Mouse (Mus musculus) stomach, embryonic 16.5 days (tissue): ENCODE data around the gene Oasl2. TPM values are rescaled to one million over a fixed set of nuclear protein-coding genes. Genes with fewer than 3 reads are reported as not detected.

Experiments used
- ATAC-seq: fragments of 200-750 bp; cut with Nextera tagmentation; 2 replicates; pipeline ENCODE4 v1.8.0; 2017; ENCODE audit warnings: moderate number of reproducible peaks, moderate TSS enrichment; ENCODE audit not compliant: insufficient read depth, low FRiP score
- H3K27ac ChIP-seq: fragments of 300-500 bp; sonication (generic); 2 replicates; pipeline ENCODE4 v1.5.1; 2014; ENCODE audit warnings: low read length
- H3K27me3 ChIP-seq: fragments of 300-500 bp; sonication (generic); 2 replicates; pipeline ENCODE4 v1.6.1; 2014; ENCODE audit warnings: low read length, control low read depth, mixed read lengths; ENCODE audit not compliant: control insufficient read depth, insufficient read depth
- H3K36me3 ChIP-seq: fragments of 300-500 bp; sonication (generic); 2 replicates; pipeline ENCODE4 v1.6.1; 2014; ENCODE audit warnings: low read length; ENCODE audit not compliant: control insufficient read depth, insufficient read depth
- H3K4me1 ChIP-seq: fragments of 300-500 bp; sonication (generic); 2 replicates; pipeline ENCODE4 v1.6.1; 2014; ENCODE audit warnings: low read length, control low read depth, mixed read lengths; ENCODE audit not compliant: control insufficient read depth, insufficient read depth
- H3K4me2 ChIP-seq: fragments of 300-500 bp; sonication (generic); 2 replicates; pipeline ENCODE4 v1.6.1; 2014; ENCODE audit warnings: low read depth, low read length, mixed read lengths
- H3K4me3 ChIP-seq: fragments of 300-500 bp; sonication (generic); replicated peaks from 2 replicates; pipeline ENCODE4 v1.5.1; 2014; ENCODE audit warnings: mild to moderate bottlenecking, low read length
- H3K9ac ChIP-seq: fragments of 300-500 bp; sonication (generic); 2 replicates; pipeline ENCODE4 v1.6.1; 2014; ENCODE audit warnings: low read length
- H3K9me3 ChIP-seq: fragments of 300-500 bp; sonication (generic); replicated peaks from 2 replicates; pipeline ENCODE4 v1.6.1; 2016; ENCODE audit warnings: low read length, control low read depth; ENCODE audit not compliant: control insufficient read depth
- WGBS: fragments of 180-500 bp; shearing (Covaris S2); extraction: QIAGEN DNeasy Blood & Tissue Kit; methylation state at CpG from one replicate; pipeline ENCODE4 v1.1.7; 2014; 5-methylcytosine and 5-hydroxymethylcytosine counted together
- polyA plus RNA-seq: library from polyadenylated mRNA; unstranded; fragments of >200 nt; fragmentation: Nextera tagmentation; extraction: Ambion mirVana; gene quantifications from 2 replicates; pipeline ENCODE4 v1.2.1, GENCODE M21; 2015

Oasl2 gene
- polyA plus RNA-seq, 1 experiment from 2014 or later = 7.8 TPM

GRCm38 (mm10) chr5:114945072-114945471 is 48.3 kb downstream of the Oasl2 start:
- 93% methylated on average over 10 of the region's 10 CpGs for WGBS
- H3K4me2 ChIP-seq = no peak overlapping the region
- peaks cover 15% of the 10 kb centered on the region for H3K4me1 ChIP-seq
- H3K27ac ChIP-seq = no peak overlapping the region
- peaks cover 6% of the 10 kb centered on the region; the same call in 1 of the 2 replicates for H3K36me3 ChIP-seq
- no peak for ATAC-seq
- no peak overlapping the region for H3K4me3 ChIP-seq
- H3K27me3 ChIP-seq = no peaks in the 10 kb centered on the region
- H3K9ac ChIP-seq = no peak overlapping the region
- H3K9me3 ChIP-seq = no peaks in the 10 kb centered on the region

- ATAC-seq = peak; percentile 65
- Histone ChIP-seq H3K27ac (no peak overlapping the region), H3K27me3 (no peaks in the 10 kb centered on the region), H3K9me3 (no peaks in the 10 kb centered on the region), H3K4me2 (no peak overlapping the region), H3K4me3 (no peak overlapping the region), H3K4me1 (peaks cover 8% of the 10 kb centered on the region; the same call in 1 of the 2 replicates), H3K9ac (no peak overlapping the region), H3K36me3 (peaks cover 6% of the 10 kb centered on the region; the same call in 1 of the 2 replicates)
- WGBS = 24% methylated on average over 6 of the region's 6 CpGs
These were observed 52.2 kb downstream of the Oasl2 start for GRCm38 (mm10) chr5:114948891-114949290.

- Histone ChIP-seq H3K4me2 (no peak overlapping the region), H3K9ac (no peak overlapping the region), H3K4me1 (peaks cover 8% of the 10 kb centered on the region; the same call in 1 of the 2 replicates), H3K36me3 (peaks cover 6% of the 10 kb centered on the region; the same call in 1 of the 2 replicates), H3K9me3 (no peaks in the 10 kb centered on the region), H3K27me3 (no peaks in the 10 kb centered on the region), H3K27ac (no peak overlapping the region), H3K4me3 (no peak overlapping the region)
- no peak for ATAC-seq
- WGBS = 34% methylated on average over 5 of the region's 5 CpGs
These were observed 52.6 kb downstream of the Oasl2 start for GRCm38 (mm10) chr5:114949316-114949715.

GRCm38 (mm10) chr5:114949812-114950211 is 53.1 kb downstream of the Oasl2 start:
- Histone ChIP-seq H3K27ac (no peak overlapping the region), H3K4me1 (peaks cover 8% of the 10 kb centered on the region; the same call in 1 of the 2 replicates), H3K4me3 (no peak overlapping the region), H3K9ac (no peak overlapping the region), H3K9me3 (no peaks in the 10 kb centered on the region), H3K36me3 (peaks cover 6% of the 10 kb centered on the region; the same call in 1 of the 2 replicates), H3K27me3 (no peaks in the 10 kb centered on the region), H3K4me2 (no peak overlapping the region)
- no peak for ATAC-seq
- 81% methylated on average over 9 of the region's 9 CpGs for WGBS

- ATAC-seq = no peak
- 72% methylated on average over 12 of the region's 12 CpGs for WGBS
- Histone ChIP-seq H3K4me3 (no peak overlapping the region), H3K9ac (no peak overlapping the region), H3K4me2 (no peak overlapping the region), H3K27me3 (no peaks in the 10 kb centered on the region), H3K36me3 (peaks cover 6% of the 10 kb centered on the region; the same call in 1 of the 2 replicates), H3K9me3 (no peaks in the 10 kb centered on the region), H3K4me1 (peaks cover 8% of the 10 kb centered on the region; the same call in 1 of the 2 replicates), H3K27ac (no peak overlapping the region)
These were observed 53.9 kb downstream of the Oasl2 start for GRCm38 (mm10) chr5:114950669-114951068.

- no peak for ATAC-seq
- Histone ChIP-seq H3K4me1 (peaks cover 8% of the 10 kb centered on the region; the same call in 1 of the 2 replicates), H3K4me2 (no peak overlapping the region), H3K9ac (no peak overlapping the region), H3K27me3 (no peaks in the 10 kb centered on the region), H3K9me3 (no peaks in the 10 kb centered on the region), H3K36me3 (peaks cover 6% of the 10 kb centered on the region; the same call in 1 of the 2 replicates), H3K4me3 (no peak overlapping the region), H3K27ac (no peak overlapping the region)
- WGBS = 79% methylated on average over 21 of the region's 21 CpGs
These were observed 54.6 kb downstream of the Oasl2 start for GRCm38 (mm10) chr5:114951279-114951880.

- Histone ChIP-seq H3K36me3 (no peaks in the 10 kb centered on the region), H3K4me3 (no peak overlapping the region), H3K4me2 (no peak overlapping the region), H3K9ac (no peak overlapping the region), H3K4me1 (peaks cover 8% of the 10 kb centered on the region; the same call in 1 of the 2 replicates), H3K27ac (no peak overlapping the region), H3K9me3 (no peaks in the 10 kb centered on the region), H3K27me3 (no peaks in the 10 kb centered on the region)
- 86% methylated on average over 14 of the region's 14 CpGs for WGBS
- no peak for ATAC-seq
These were observed 56.6 kb downstream of the Oasl2 start for GRCm38 (mm10) chr5:114953326-114953725.

GRCm38 (mm10) chr5:114958069-114958468 is 61.3 kb downstream of the Oasl2 start:
- no peak overlapping the region for H3K4me2 ChIP-seq
- no peaks in the 10 kb centered on the region for H3K36me3 ChIP-seq
- H3K4me3 ChIP-seq = no peak overlapping the region
- no peaks in the 10 kb centered on the region; the same call in 1 of the 2 replicates for H3K9me3 ChIP-seq
- H3K27ac ChIP-seq = no peak overlapping the region
- no peak for ATAC-seq
- WGBS = 83% methylated on average over 5 of the region's 5 CpGs
- no peaks in the 10 kb centered on the region for H3K4me1 ChIP-seq
- H3K9ac ChIP-seq = no peak overlapping the region
- no peaks in the 10 kb centered on the region for H3K27me3 ChIP-seq
